Mouse (Mus musculus) forebrain, postnatal 0 days (tissue): ENCODE data around the gene Ddx19a. TPM values are rescaled to one million over a fixed set of nuclear protein-coding genes. Genes with fewer than 3 reads are reported as not detected.
A peak's percentile ranks its signal among the peaks of the same experiment; 100 is the strongest.
"Not testable (repeated sequence)": the region's sequence is repeated elsewhere in the genome, so short reads cannot be mapped to it uniquely, and the experiment has no call there.

ENCODE experiments used
- ATAC-seq: fragments of 200-750 bp; cut with Nextera tagmentation; 2 replicates; pipeline ENCODE4 v1.8.0; 2017; ENCODE audit warnings: mild to moderate bottlenecking, moderate library complexity
- DNase-seq: peaks from one replicate; pipeline ENCODE4 v3.0.0-alpha.2; 2015
- H3K27ac ChIP-seq: fragments of 300-500 bp; sonication (generic); 2 replicates; pipeline ENCODE4 v1.5.1; 2014; ENCODE audit warnings: low read depth, mild to moderate bottlenecking, antibody characterized with exemption, low read length, moderate library complexity, mixed read lengths
- H3K27me3 ChIP-seq: fragments of 300-500 bp; sonication (generic); 2 replicates; pipeline ENCODE4 v1.6.1; 2014; ENCODE audit warnings: mild to moderate bottlenecking, low read length, mixed read lengths; ENCODE audit not compliant: insufficient read depth
- H3K36me3 ChIP-seq: fragments of 300-500 bp; sonication (generic); 2 replicates; pipeline ENCODE4 v1.6.1; 2014; ENCODE audit warnings: mild to moderate bottlenecking, moderate library complexity; ENCODE audit not compliant: insufficient read depth
- H3K4me1 ChIP-seq: fragments of 300-500 bp; sonication (generic); 2 replicates; pipeline ENCODE4 v1.6.1; 2014; ENCODE audit warnings: antibody characterized with exemption; ENCODE audit not compliant: insufficient read depth
- H3K4me2 ChIP-seq: fragments of 300-500 bp; sonication (generic); 2 replicates; pipeline ENCODE4 v1.6.1; 2014; ENCODE audit warnings: low read depth, mild to moderate bottlenecking, moderate library complexity
- H3K4me3 ChIP-seq: fragments of 300-500 bp; sonication (generic); 2 replicates; pipeline ENCODE4 v1.5.1; 2014; ENCODE audit warnings: low read depth, low read length, mixed read lengths
- H3K9ac ChIP-seq: fragments of 300-500 bp; sonication (generic); 2 replicates; pipeline ENCODE4 v1.6.1; 2014; ENCODE audit warnings: mild to moderate bottlenecking
- H3K9me3 ChIP-seq: fragments of 300-500 bp; sonication (generic); 2 replicates; pipeline ENCODE4 v1.6.1; 2016; ENCODE audit warnings: low read length
- CTCF ChIP-seq: sonication (generic); IDR thresholded peaks from 2 replicates; pipeline ENCODE4 v1.5.1; 2016; ENCODE audit warnings: antibody characterized with exemption, control low read depth, low read depth
- WGBS: fragments of 180-500 bp; shearing (Covaris S2); extraction: QIAGEN DNeasy Blood & Tissue Kit; methylation state at CpG from one replicate; pipeline ENCODE4 v1.1.7; 2014; 5-methylcytosine and 5-hydroxymethylcytosine counted together
- polyA plus RNA-seq: library from polyadenylated mRNA; unstranded; fragments of >200 nt; fragmentation: Nextera tagmentation; extraction: Ambion mirVana; gene quantifications from 2 replicates; pipeline ENCODE4 v1.2.1, GENCODE M21; 2015
- total RNA-seq: library from RNA; depleted of rRNA; stranded (reverse); fragments of >200 nt; gene quantifications from 2 replicates; pipeline ENCODE4 v1.2.3, GENCODE M21; 2014

The Ddx19a gene
- total and polyA plus RNA-seq, 2 experiments from 2014 or later, result 15.0 to 44.3 TPM

DNA sequence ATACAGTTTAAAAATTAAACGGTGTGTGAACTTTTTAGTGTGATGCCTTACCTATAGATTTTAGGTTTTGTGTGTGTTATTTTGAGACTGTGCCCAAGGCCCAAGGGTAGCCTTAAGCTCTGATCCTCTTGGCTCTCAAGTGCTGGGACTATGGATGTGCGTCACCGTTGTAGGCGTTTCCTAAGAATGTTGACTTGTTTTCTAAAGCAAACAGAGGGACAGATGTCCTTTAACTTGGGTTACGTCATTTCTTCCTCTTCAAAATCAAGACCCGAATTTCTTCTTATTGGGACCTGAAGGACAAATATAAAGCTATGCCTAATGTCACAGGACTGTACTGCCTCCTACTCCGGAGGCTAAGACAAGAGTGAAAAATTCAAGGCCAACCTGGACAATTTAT is 35.3 kb upstream of the Ddx19a start, which contains the start of gene Aars:
Gene Aars, plus strand, starts transcription at position 229 of the 400 bp plus-strand sequence.
- peak within 1 kb of the TSS; percentile 88 for H3K27ac ChIP-seq
- H3K4me3 ChIP-seq, result peak within 1 kb of the TSS; percentile 80
- H3K9ac ChIP-seq, result peak within 1 kb of the TSS; percentile 97
- no peak for DNase-seq
- no peak for TF ChIP-seq CTCF
- no peak for ATAC-seq
- H3K9me3 ChIP-seq, result no peaks in the 10 kb centered on the region
- no peaks in the 10 kb centered on the region for H3K27me3 ChIP-seq
- WGBS, result 96% methylated on average over 7 of the region's 7 CpGs
- H3K4me2 ChIP-seq, result peak within 1 kb of the TSS; percentile 46
- H3K4me1 ChIP-seq, result peaks cover 12% of the 10 kb centered on the region
- peaks cover 9% of the 10 kb centered on the region for H3K36me3 ChIP-seq

DNA sequence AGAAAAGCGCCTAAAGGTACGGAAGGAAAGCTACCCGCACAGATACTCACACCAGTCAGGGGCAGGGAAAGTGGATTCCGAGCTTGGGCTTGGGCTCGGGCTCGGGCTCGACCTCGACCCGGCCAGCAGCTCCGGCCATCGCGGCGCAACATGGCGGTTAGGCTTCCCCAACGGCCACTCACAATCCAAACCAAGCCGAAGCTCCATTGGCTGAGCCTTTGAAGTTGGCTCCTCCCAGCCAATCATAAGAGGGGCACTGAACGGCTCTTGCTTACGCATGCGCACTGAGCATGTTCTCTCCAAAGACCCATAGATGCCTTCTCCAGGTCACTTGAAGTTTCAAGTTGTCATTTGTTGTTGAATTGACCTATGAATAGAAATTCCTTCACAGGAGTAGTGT is 34.0 kb upstream of the Ddx19a start, which contains the start of gene Ddx19b:
Gene Ddx19b, minus strand, starts transcription at position 180 of the 400 bp plus-strand sequence.
- Histone ChIP-seq H3K4me2 (no peak within 1 kb of the TSS), H3K27me3 (no peaks in the 10 kb centered on the region), H3K9ac (no peak within 1 kb of the TSS), H3K4me1 (peaks cover 12% of the 10 kb centered on the region), H3K36me3 (peaks cover 2% of the 10 kb centered on the region; the same call in 1 of the 2 replicates), H3K27ac (no peak within 1 kb of the TSS), H3K9me3 (no peaks in the 10 kb centered on the region), H3K4me3 (no peak within 1 kb of the TSS)
- DNase-seq (no peak), ATAC-seq (no peak)
- no peak for TF ChIP-seq CTCF
- 96% methylated on average over 19 of the region's 19 CpGs for WGBS

DNA sequence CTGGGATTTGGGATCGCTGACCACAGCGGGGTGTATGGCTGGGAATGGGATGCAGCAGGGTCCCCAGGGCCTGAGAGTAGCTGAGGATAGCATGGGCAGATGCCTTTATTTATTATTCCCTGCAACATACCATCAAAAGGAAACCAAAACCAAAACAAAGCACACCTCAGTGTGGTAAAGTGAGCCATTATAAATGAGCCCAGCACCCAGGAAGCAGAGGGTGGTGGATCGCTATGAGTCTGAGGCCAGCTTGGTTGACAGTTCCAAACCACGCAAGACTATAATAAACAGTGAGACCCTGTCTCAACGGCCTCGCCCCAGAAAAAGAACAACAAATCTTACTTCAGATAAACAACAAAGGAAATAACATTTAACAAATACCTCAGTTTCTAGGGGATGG is 32.4 kb upstream of the Ddx19a start:
- Histone ChIP-seq H3K4me2 (no peak overlapping the region), H3K27ac (no peak overlapping the region), H3K27me3 (no peaks in the 10 kb centered on the region), H3K4me3 (no peak overlapping the region), H3K9me3 (no peaks in the 10 kb centered on the region), H3K4me1 (peaks cover 9% of the 10 kb centered on the region), H3K36me3 (no peaks in the 10 kb centered on the region), H3K9ac (no peak overlapping the region)
- DNase-seq (no peak), ATAC-seq (no peak)
- WGBS, result 82% methylated on average over 6 of the region's 6 CpGs
- no peak for TF ChIP-seq CTCF

DNA sequence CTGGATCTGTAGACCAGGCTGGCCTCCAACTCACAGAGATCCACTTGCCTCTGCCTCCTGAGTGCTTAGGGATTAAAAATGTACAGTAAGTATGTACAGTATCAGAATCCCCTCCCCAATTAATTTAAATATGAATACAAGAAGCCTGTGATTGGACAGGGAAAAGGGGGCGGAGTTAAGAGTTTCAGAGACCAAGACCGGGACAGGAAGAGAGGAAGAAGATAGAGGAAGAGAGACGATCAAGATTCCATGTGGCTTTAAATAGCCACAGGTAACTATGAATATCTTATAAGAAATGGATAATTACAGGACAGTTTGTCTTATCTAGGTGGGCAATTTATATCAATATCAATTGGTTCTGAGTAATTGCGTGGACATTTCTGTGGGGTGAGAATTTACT is 32.0 kb upstream of the Ddx19a start:
- H3K4me1 ChIP-seq, result peaks cover 4% of the 10 kb centered on the region
- no peaks in the 10 kb centered on the region for H3K36me3 ChIP-seq
- WGBS, result 64% methylated on average over 4 of the region's 4 CpGs
- no peaks in the 10 kb centered on the region for H3K9me3 ChIP-seq
- no peak overlapping the region for H3K4me3 ChIP-seq
- H3K27me3 ChIP-seq, result no peaks in the 10 kb centered on the region
- no peak for DNase-seq
- no peak for TF ChIP-seq CTCF
- no peak overlapping the region for H3K27ac ChIP-seq
- ATAC-seq, result no peak
- no peak overlapping the region for H3K4me2 ChIP-seq
- H3K9ac ChIP-seq, result no peak overlapping the region

DNA sequence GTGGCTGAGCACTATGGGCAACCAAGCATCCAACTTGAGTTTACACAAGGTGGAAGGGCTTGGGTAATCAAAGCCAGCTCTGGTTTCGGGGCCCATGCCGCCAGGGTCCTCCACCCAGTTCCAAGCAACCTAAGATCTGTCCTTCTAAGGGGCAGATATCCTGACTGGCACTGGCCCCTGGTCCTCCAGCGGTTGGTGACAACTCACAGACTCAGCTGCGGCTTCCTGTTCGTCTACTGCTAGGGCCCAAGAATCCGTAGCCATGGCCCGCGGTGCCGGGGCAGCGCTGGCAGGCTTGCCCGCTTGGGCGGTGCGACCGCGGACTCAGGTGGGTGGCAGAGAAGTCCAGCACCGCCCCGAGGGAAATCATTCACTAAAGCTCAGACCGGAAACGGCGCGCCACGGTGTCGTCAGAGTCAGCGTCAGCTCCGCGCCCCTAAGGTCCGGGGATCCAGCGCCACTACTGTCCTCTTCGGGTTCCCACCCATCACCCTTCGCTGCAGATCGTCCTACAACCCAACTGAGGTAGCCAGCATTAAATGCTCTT is 29.9 kb upstream of the Ddx19a start:
- under 1% methylated on average over 31 of the region's 31 CpGs for WGBS
- H3K36me3 ChIP-seq, result no peaks in the 10 kb centered on the region
- H3K4me1 ChIP-seq, result peaks cover 3% of the 10 kb centered on the region; the same call in 1 of the 2 replicates
- H3K4me2 ChIP-seq, result peak overlapping the region; percentile 71
- H3K27ac ChIP-seq, result peak overlapping the region; percentile 78; the same call in 1 of the 2 replicates
- H3K4me3 ChIP-seq, result peak overlapping the region; percentile 75
- TF ChIP-seq CTCF, result no peak
- H3K9ac ChIP-seq, result peak overlapping the region; percentile 84
- H3K9me3 ChIP-seq, result no peaks in the 10 kb centered on the region
- DNase-seq, result peak; percentile 86
- no peaks in the 10 kb centered on the region for H3K27me3 ChIP-seq
- ATAC-seq, result peak; percentile 99

DNA sequence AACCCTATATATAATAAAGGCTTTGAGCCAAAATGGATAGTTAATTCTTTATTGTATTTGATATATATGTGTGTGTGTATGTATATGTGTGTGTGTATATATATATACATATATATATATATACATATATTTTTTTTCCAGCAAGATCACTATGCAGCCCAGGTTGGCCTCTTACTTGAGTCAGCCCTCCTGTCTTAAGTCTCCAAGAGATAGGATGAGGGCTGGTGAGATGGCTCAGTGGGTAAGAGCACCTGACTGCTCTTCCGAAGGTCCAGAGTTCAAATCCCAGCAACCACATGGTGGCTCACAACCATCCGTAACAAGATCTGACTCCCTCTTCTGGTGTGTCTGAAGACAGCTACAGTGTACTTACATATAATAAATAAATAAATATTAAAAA is 29.0 kb upstream of the Ddx19a start:
- H3K4me1 ChIP-seq, ATAC-seq, H3K4me3 ChIP-seq, H3K36me3 ChIP-seq, H3K9ac ChIP-seq, H3K27ac ChIP-seq, H3K27me3 ChIP-seq, H3K4me2 ChIP-seq, H3K9me3 ChIP-seq, DNase-seq: not testable (repeated sequence)
- 100% methylated on average over 1 of the region's 2 CpGs for WGBS

DNA sequence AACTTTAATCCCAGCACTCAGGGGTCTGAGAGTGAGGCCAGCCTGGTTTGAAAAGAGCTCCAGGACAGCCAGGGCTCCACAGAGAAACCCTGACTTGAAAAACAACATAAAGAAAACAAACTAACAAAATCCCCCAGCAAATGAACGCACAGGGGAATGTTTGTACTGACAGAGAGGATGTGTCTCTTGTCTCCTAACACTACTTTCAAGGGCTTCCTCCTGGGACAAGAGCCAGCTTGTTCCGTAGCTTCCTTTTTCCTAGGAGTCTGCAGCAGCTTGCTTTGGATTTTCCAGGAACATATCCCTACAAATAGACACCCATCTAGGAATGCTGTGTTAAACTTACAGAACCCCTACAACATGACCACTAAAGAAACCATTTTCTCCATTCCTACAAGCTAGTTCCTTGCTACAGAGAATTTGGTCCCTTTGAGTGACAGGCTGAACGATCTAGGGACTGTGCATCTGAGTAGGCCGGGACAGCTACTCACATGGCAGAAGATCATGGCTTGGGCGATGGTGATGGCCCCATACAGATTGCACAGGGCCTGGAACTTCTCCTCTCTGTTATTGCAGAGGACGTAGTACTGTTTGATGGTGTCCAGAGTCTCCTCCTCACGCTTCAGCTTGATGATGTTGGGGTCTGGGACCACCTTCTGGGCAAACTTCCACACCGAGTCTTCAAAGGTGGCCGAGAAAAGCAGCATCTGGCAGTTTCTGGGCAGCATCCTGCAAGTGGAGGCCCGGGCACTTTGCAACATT is 12.8 kb upstream of the Ddx19a start:
- not testable (repeated sequence) for DNase-seq, H3K4me1 ChIP-seq, H3K4me3 ChIP-seq, H3K27ac ChIP-seq, H3K9ac ChIP-seq, ATAC-seq, H3K9me3 ChIP-seq, H3K27me3 ChIP-seq, H3K4me2 ChIP-seq
- WGBS, result 88% methylated on average over 8 of the region's 10 CpGs
- H3K36me3 ChIP-seq, result peaks cover 53% of the 10 kb centered on the region
